Mouse (Mus musculus) skeletal muscle tissue, adult 2 months (tissue): ENCODE data around the gene Rassf6.

Experiments used
- DNase-seq: peaks from one replicate; pipeline ENCODE4 v3.0.0-alpha.2; 2012; ENCODE audit warnings: low read depth, low spot score

Gene Rassf6

DNA sequence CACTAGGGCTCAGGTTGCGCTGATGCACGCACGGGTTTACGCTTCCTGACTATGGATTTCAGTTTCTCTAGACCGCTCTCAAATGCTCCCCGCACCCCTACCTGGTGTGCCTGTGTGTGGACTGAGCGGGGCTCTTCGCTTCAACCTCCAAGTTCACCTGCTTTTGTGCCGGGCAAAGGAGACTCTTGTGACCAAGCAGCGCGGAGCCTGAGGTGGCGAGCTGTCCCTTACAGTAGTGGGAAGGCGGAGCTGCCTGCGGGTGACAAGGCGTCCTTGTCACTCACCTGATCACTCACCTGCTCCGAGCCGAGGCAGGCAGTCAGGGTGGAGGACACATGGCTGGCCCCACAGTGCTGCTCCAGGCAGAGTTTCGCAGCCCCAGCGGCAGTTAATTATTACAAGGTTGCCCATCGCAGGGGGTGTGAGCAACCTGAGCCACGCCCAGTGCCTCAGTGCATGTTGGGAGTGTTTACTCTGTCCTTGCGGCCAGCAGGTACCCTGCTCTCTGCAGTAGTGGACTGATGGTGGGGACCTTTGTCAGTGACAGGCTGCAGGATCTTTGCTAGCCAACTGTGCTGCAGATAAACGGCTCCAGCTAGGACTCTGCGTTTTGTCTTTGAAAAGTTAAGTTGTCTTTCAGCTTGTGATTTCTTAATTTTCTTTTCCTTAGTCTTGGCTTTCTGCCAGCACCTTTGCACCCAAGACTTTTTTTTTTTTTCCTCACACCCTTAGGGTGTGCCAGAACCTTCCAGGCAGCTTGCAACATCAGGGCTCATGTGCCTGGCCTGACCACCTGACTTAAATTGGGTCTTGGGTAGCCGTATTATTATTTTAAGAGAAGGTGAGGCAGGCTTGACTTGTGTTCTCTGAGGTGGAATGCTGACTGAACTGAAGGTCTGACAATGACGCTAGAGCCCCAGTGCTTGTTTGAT lies at the start of gene Rassf6:
Gene Rassf6, minus strand, starts transcription at position 372 of the 932 bp plus-strand sequence.
- no peak for DNase-seq

DNA sequence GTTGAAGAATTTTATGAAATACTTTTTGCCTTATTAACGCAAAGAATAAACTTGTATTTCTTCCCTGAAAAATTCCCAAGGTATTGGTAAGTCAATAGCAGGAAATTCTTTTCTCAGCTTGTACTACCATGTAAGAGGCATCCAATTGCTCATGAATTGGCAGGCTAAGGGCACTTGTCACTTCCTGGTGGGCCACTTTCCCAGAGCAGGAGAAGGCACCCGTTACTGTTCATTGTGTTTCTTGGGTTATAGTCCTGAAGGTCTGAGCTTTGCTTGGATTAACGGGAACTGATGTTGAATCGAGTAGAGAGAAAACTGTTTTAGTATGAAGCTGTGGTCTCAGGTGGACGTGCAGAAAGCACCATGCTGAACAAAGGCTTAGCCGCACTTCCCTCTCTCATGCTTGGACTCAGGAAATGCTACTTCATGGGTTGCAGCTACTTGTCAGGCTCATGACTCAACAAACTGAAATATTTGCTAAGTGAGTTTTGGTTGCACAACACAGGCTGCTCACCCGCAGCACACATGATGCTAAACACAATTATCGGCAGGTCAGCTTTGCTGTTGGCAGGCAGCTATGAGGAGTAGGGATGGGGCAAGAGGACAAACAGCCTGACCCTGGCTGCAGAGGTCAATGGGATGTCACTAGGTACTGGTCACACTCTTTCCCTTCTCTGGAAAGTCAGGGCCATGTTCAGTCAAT lies 49.1 kb upstream of the Rassf6 start:
- DNase-seq, result peak; percentile 16

DNA sequence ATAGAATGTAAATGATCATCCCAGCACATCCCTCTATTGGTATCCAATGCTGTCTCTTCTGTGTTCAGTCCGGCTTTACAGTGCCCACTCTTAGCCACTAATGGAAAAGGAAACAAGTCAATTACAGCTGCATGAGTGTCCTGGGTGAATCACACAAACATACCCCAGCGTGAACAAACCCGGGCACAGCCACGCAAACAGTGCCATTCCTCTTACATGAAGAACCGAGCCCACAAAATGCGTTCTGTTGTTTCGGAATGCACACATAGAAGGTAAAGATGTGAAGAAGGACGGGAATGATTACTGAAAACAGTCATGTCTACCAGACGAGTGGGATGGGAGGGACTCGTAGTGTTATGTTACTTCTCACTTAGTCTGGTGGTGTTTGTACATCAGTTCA lies 47.5 kb upstream of the Rassf6 start:
- no peak for DNase-seq

DNA sequence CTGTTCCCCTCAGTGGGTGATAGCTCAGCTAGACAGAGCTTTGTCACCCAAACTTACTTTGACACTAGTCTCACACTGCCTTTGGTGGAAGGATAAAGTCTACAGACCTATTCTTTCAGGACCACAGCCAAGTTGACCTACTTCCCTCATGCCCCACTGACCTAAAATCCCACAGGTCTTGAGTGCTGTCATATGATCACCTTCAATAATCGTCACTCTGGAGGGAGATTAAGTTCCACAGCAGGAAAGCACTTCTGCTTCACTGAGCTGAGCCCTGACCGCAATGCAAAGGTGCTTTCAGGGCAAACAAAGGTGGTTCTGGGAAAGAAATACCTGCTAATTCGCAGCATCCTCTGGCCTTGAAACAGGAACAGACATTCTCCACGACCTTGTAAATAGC lies 44.5 kb upstream of the Rassf6 start:
- no peak for DNase-seq

DNA sequence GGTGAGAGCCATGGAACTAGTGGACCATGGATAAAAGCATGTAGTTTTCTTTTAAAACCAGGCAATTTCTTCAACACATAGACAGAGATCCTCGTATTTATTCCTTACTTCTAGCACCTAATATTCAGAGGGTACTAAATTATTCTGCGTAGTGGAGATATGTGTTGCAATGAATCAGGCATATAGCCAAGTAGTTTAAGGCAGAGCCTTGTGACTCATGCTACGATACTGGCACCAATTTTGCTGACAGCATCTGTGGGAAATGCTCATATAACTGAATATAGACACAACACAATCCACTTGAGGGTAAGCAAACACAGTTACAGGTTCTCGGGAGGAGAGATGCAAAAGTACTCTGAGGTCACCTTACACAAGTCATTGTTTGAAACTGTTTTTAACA lies 41.4 kb upstream of the Rassf6 start:
- peak; percentile 32 for DNase-seq

DNA sequence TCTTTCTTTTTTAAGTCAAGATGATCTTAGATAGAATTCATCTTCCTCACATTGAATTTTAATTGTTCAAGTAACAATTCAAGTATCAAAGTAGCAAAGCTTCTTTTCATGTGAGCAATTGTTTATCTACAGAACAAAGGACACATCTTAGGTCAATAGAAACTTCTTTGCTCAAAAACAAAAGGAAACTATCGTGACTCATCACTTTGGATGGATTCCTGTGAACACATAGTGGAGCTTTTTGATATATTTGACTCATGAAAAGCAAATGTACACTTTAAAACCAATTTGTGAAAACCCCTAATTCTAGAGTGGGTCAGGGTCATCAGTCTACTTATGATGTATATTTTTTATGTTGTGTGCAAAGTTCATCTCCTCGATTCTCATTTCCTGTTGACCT lies 37.1 kb upstream of the Rassf6 start:
- no peak for DNase-seq

DNA sequence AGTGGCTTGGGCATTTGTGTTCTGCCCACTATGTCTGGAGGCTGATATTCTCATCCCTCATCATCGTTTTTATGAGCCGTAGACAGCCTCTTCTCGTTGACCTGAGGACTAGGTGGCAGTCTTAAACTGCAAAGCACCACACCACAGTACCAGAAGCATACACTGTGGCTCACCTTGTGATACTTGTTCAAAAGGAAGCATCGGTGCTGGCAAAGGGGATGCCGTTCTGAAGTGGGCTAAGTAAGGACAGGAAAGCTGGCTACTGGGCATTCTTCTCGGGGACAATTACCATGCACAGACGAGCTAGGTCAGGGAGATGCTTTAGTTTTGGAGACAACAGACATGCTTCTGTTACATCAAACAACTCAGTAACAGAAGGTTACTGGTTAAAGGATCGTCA lies 21.4 kb upstream of the Rassf6 start:
- no peak for DNase-seq

DNA sequence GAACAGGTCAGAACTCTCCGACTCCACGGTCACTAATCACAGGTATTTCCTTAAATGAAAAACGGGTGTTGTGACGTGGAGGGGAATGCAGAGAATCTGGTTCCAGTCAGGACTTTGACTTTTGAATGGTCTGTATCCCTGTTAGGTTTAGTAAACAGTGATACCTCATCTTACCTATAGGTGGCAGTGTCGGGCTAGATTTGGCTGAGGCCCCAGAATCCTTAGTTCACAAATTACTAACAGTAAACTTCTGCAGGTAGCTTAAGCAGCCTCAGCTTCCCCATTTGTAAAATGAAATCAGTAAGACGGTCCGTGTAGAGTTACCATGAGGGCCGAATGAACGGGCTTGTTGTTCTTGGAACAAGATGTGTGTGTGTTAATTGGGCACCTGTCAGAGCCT lies 21.0 kb upstream of the Rassf6 start:
- peak; percentile 25 for DNase-seq

DNA sequence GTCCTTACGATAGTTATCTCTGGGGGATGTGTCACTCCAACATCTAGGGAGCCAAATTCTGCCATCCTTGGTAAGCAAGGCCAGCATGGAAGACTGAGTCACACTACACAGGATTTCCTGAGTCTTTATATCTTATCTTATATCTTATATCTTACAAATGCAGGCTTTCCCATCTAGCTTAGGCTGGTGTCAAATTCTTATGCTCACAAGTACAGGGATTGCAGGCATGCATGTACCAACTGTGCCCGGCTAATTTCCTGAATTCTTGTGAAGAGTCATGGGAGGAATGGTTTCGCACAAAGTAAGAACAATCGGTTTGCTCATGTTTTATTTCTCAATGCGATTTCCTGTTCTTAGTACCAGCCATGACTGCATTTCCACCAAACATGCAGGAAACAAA lies 20.0 kb upstream of the Rassf6 start:
- no peak for DNase-seq

DNA sequence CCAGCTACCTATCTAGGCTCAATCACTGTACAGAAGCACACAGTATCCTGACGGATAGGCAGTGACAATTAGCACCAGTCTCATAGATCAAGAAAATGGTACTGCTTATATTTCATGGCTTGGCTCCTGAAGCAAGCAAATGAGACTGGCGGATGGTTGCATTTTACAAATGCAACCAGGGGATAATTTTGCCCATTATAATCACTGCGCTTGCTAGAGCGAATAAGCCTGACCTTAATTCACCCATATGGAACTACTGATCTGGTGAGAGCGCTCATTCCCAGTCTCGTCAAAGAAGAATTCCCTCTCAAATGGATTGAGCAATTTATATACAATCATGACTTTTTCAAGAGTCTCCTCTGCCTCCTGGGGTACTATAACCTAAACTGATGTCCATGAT lies 16.2 kb upstream of the Rassf6 start:
- no peak for DNase-seq

DNA sequence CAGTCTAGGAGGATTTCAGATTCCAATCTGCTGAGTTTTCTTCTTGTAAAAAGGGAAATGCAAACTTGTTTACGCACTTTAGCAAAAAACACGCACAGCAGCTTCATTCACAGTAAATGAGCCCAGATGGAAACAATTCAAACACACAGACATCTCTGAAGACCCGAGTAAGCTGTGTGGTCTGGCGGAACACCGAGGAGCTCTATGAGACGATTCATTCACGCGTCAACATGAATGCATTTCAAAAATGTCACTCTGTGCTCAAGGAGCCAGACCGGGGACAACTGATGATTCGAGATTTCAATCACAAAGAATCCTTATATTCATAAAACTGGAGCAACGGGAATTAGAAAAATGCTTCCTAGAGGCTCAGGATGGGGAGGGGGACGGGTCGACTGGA lies 15.4 kb upstream of the Rassf6 start:
- no peak for DNase-seq

DNA sequence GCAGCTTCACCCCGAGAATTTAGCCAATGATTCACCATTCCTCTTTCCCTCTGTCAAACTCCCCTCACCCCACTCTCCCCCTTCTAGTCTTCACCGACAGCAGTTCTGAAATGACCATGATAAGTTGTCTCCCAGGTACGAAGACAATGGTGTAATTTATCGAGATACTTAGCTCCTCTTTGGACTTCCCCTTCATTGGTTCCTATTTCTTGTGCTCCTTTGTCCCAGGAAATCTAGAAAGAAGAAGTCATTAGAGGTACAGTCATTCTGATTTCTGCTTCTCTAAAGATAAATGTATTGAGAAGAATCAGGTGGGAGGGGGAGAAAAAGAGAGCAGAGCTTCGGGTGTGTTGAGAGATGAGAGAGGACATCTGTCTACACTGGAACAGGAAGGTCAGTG lies 14.3 kb upstream of the Rassf6 start:
- no peak for DNase-seq

DNA sequence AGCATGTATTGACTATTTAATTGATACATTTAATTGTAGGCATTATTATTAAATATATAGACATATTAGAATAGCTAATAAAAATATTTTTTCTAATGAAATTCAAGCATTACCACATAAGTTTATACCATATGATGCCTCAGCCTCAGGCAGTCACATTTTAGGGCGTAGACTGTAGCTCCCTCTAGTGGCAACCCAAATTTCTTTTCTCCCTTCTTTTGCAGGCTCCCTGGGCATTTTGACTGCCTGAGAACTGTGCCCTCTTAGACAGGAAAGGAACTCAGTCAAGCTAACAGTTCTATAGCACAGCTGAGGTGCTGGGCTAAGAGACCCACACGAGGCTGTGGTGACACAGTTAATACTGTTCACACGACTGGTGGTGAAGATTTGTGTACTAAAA lies 12.3 kb upstream of the Rassf6 start:
- no peak for DNase-seq

DNA sequence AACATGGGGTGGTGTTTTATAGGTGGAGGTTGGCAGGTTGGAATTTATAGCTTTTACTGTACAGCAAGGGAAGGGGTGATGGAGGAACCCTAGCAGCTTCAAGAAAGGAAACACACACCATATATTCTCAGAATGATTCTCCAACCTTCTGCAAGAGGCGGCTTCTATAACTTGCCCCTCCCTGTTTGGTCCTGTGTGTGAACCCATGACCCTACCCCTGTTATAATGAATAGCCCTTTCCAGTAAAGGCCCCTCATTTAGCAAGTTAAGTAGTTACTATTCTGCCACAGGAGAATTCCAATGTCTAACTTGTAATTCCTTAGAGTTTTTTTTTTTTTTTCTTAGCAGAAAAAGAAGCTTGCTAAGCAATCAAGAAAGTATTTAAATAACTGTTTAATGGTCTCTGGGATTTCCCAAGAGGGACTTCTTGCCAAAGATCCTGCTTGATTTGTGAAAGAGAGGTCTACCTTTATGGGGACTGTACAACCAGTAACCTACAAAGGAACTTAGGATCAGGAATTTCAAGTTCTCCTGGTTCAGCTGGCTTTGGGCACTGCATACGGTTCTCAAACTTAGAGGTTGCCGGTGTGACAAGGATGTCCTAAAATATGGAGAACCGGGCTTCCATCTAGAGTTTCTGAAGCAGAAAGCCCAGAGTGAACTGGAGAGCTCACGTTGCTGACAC lies 10.2 kb upstream of the Rassf6 start:
- no peak for DNase-seq

DNA sequence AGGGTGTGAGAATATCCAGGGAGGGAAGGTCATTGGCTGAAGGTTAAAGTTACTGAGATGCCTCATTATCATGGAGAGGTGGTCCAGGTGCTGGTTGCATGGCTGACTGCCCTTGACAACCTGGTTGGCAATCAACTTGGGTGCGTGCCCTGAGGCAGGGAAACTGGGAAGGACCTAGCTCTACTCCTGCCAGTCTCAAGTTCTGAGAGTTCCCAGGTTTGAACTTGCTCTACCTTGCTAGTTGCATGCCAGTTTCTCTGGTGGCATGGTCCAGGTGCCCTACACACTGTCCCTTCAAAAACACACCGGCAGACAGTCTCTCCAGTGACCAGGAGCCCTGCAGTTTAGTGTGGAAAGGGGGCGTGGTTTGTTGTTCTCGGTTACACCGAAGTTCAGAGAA lies 7.0 kb upstream of the Rassf6 start:
- no peak for DNase-seq

DNA sequence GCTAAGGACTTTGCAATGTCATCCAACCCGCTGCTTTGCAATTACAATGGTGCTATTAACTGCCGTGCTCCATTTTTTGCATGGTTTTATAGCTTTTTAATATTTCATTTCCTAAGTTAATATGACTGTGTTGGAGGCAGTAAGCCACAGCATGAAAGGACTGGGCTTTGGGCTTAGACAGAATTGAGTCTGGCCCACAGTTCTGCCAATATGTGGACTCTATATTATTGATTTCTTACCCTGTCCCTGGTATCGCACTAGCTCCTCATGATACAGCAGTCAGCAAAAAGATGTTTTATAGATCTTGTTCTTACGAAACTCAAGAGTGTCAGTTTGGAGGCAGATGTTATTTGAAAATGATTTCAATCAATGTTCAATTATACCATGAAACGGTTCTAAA lies 5.9 kb upstream of the Rassf6 start:
- no peak for DNase-seq

DNA sequence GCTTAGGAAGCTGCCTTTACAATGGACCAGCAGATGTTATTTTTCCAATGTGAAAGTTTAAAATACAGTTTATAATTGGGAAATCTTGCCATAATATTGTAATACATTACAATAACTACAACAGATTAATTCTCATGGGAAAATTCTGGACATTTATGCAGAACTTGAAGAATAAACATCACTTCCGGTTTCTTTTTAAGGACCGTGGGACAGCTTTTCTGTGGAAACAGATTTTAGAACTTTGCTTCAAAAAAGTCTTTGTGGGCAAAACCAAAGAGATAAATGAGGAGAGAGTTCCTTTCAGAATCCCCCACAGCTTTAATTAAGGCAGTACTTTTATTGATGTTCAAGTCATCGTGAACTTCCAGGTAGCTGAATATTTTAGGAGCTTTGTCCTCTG lies 5.1 kb upstream of the Rassf6 start:
- no peak for DNase-seq

DNA sequence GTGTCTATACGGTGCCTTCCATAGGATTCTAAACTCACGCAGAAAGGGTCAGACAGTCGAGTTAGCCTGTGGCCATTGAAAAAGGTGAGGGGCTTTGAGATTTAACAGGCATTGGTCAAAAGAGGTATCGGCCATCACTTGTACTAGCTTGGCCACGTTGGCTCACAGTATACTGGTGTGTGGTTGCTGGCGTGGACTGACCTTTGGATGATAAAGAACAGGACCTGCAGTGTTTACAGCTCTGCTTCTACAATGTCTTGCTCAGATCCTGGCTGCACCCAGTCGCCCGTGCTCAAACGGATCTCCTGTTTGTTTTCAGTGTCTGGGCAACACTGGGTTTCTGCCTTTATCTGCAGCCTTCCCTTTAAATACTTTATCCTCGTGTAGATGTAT lies 757 bp upstream of the Rassf6 start:
- no peak for DNase-seq

DNA sequence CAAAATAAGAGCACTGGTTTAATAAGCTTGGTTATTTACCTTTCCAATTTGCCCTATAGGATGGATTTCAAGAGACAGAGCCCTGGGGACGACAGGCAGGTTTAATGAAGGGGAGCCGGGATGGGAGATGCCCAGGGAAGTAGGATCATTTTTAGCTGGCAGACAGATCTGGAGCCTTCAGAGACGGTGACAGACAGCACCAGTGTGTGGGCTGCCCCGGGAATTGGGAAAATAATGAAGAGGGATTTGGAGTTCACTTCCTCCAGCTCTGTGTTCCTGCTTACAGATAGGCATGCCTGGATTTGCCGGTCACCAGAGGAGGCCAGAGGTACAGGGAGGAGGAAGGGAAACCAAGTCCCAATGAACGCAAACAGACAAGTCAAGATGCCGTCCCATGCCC lies 5.6 kb downstream of the Rassf6 start:
- DNase-seq, result no peak

DNA sequence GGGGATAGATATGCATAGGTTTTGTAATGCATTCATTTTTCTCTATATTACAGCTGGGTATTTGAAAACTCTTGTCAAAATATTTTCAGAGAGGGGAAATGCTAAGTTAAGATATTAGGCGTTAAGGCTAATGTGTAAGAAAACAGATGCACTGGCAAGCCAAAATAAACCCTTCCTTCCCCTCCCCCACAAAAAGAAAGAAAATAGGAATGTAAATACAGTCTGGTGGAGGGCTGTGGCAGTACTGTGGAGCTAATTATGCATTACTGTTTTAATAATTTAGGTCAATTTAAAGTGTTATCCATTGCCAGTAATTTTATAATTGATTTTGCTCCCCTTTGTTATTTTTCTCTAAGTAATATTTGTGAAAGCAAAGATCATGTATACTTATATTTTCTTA lies 11.9 kb downstream of the Rassf6 start:
- no peak for DNase-seq

DNA sequence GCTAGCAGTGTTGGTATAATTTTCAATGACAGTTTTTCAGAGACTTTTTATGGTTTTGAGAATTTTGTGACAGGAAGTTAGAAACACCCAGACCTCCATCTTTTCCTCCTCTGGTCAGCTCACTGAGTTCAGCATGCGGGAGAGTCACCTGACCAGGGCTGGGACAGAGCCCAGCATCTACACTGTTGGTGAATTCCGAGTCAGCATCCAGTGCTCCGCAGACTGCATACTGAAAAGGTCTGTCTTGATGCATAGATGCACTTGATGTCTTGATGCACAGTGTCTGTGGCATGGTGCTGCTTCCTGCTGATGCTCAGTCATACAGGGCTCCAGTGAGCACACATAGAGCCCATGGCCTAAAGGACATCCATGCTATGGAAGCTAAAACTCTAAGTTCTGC lies 12.4 kb downstream of the Rassf6 start:
- DNase-seq, result no peak

DNA sequence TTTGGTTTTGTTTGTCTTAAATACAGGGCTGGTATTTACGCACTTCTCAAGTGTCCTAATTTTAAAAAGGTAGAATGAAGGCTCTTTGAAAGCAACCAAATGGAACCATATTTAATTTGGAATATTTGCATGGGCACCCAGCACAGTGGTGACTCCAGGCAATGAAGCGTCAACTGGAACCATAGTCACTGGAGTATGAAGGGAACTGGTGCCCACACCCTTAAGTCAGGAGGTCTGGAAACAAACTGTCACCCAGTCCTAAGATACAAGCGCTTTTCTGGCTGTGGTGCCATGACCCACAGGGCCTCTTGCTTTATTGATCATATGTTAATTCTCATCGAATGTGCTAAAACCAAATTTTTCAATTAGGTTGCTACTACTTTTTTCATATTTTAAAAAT lies 13.0 kb downstream of the Rassf6 start:
- DNase-seq, result no peak
